ENCODE assay signal across 7 mouse cellular contexts in genomic region chr3:104994415-104994841, GRCm38 (mm10). TPM values are rescaled to one million over a fixed set of nuclear protein-coding genes. Genes with fewer than 3 reads are reported as not detected.
DNase-seq lines count a peak whose midpoint lies in the region; ATAC-seq and TF ChIP-seq lines count a peak whose summit lies in the region.

No protein-coding gene starts in this region.

- WGBS in limb, embryonic 10.5 days = 58% methylated on average over 3 of the region's 3 CpGs
- WGBS in small intestine, adult 2 months = 60% methylated on average over 3 of the region's 3 CpGs

- no peak overlapping the region for H3K4me3 ChIP-seq in limb, embryonic 10.5 days
- H3K4me3 ChIP-seq in small intestine, adult 2 months (ENCODE audit: low read depth, low read length) = no peak overlapping the region

- no peaks in the 10 kb centered on the region for H3K9me3 ChIP-seq in limb, embryonic 10.5 days (replicated peaks)

- no peak for TF ChIP-seq POLR2A in small intestine, adult 2 months (IDR thresholded peaks at IDR 0.05; ENCODE audit: low read depth, low read length)

- peak overlapping the region; percentile 42; the same call in 1 of the 2 replicates for H3K27ac ChIP-seq in limb, embryonic 10.5 days
- peak overlapping the region; percentile 23; the same call in 1 of the 2 replicates for H3K27ac ChIP-seq in small intestine, adult 2 months (ENCODE audit: insufficient read depth, low read depth, low read length)

- H3K27me3 ChIP-seq in limb, embryonic 10.5 days (ENCODE audit: low read depth, poor library complexity, severe bottlenecking) = no peaks in the 10 kb centered on the region
- 0 out of 2 replicates have a peak, but pooled peaks cover 3% of the 10 kb centered on the region for H3K27me3 ChIP-seq in small intestine, adult 2 months (ENCODE audit: control insufficient read depth, insufficient read depth, low read length)

- no peak for ATAC-seq in CD4-positive, CD25-positive, alpha-beta regulatory T cell, adult 4 months

- peaks cover 29% of the 10 kb centered on the region for H3K4me1 ChIP-seq in limb, embryonic 10.5 days
- H3K4me1 ChIP-seq in small intestine, adult 2 months (ENCODE audit: control insufficient read depth, insufficient read depth, insufficient read length, low read length) = peaks cover 3% of the 10 kb centered on the region

- DNase-seq in lung, adult 18-20 months = peak; percentile 60 to 76
- no peak for DNase-seq in lung, postnatal 25 days (ENCODE audit: low spot score)
- peak; percentile 42 for DNase-seq in fibroblast of lung, adult 2 months (ENCODE audit: low read depth)
- DNase-seq in limb, embryonic 10.5 days (ENCODE audit: low spot score) = no peak
- DNase-seq in cerebellum, adult 8-10 months = no peak

- H3K36me3 ChIP-seq in limb, embryonic 10.5 days = no peaks in the 10 kb centered on the region
- no peaks in the 10 kb centered on the region for H3K36me3 ChIP-seq in small intestine, adult 2 months (ENCODE audit: control insufficient read depth, insufficient read depth, low read length)

- no peak for TF ChIP-seq CTCF in small intestine, adult 2 months (IDR thresholded peaks at IDR 0.05; ENCODE audit: extremely low read depth, insufficient read length, insufficient replicate concordance, low read depth, low read length)

RNA-seq across cellular contexts. Expression of gene Wnt2b, which starts 32.7 kb away (rescaled TPM):
- 0.28 and 0.39 TPM in 2 replicates for polyA plus RNA-seq in limb, embryonic 10.5 days (2016; fragmentation: Nextera tagmentation; extraction: Ambion mirVana)
- 6.5 and 9.7 TPM in 2 replicates for polyA plus RNA-seq in small intestine, adult 2 months (2012; rRNA removed)
- polyA plus RNA-seq in CD4-positive, CD25-positive, alpha-beta regulatory T cell, adult 4 months (2017; shearing (Covaris generic)) = under 1 TPM; 0.35 to 0.75 TPM

RNA-seq across cellular contexts. Expression of gene Cttnbp2nl, which starts 58.5 kb away (rescaled TPM):
- polyA plus RNA-seq in limb, embryonic 10.5 days (2016; fragmentation: Nextera tagmentation; extraction: Ambion mirVana) = 40.5 and 50.1 TPM in 2 replicates
- 2.0 and 2.9 TPM in 2 replicates for polyA plus RNA-seq in small intestine, adult 2 months (2012; rRNA removed)
- under 1 TPM in 1 of 2 experiments, not detected in 1; 0.15 TPM for polyA plus RNA-seq in CD4-positive, CD25-positive, alpha-beta regulatory T cell, adult 4 months (2017; shearing (Covaris generic))

Comparison
In these comparisons a context has a peak if more than half of its experiments do, and no peak if none do; other contexts are left out.
1. DNase-seq: peak in lung, adult 18-20 months (2 of 2) and fibroblast of lung, adult 2 months (single experiment); none in lung, postnatal 25 days (single experiment), limb, embryonic 10.5 days (single experiment) and cerebellum, adult 8-10 months (single experiment).
2. RNA of gene Cttnbp2nl, which starts 58.5 kb away (polyA plus RNA-seq): 40.5 to 50.1 TPM in limb, embryonic 10.5 days; 2.0 to 2.9 TPM in small intestine, adult 2 months and 0.15 TPM in CD4-positive, CD25-positive, alpha-beta regulatory T cell, adult 4 months; every median in the first group is over 10 times any median in the second.